Mouse (Mus musculus): ENCODE data around the gene Cngb1. TPM values are rescaled to one million over a fixed set of nuclear protein-coding genes. Genes with fewer than 3 reads are reported as not detected.

Gene Cngb1
- 0.36 TPM in 1 of 4 replicates, not detected in the others for total RNA-seq (2023)

GRCm38 (mm10) chr8:95306431-95306830 is at the start of gene Cngb1:
Cngb1 (minus strand) TSS chr8:95306585.

GRCm38 (mm10) chr8:95352151-95352870 is 45.9 kb upstream of the Cngb1 start, which contains the start of gene Mmp15:
Mmp15 (plus strand) TSS chr8:95352268.

GRCm38 (mm10) chr8:95331720-95332436 is 25.5 kb upstream of the Cngb1 start, which contains the start of the genes Zfp319 and Usb1:
Zfp319 (minus strand) TSS chr8:95331950.
Usb1 (plus strand) TSS chr8:95332284.

GRCm38 (mm10) chr8:95310342-95310970 is 4.1 kb upstream of the Cngb1 start, which contains the start of gene Tepp:
Tepp (plus strand) TSS chr8:95310566.

GRCm38 (mm10) chr8:95202649-95203275 is 103.6 kb downstream of the Cngb1 start, which contains the start of gene Kifc3:
Kifc3 (minus strand) TSS chr8:95202812.

Other genes with a start within 250 kb of the Cngb1 start
- gene Katnb1, start 225.4 kb downstream of the Cngb1 start, total RNA-seq (2023): 12.6 to 18.8 TPM (median 15.8 TPM) in 4 replicates
- 7.6 to 9.8 TPM (median 8.5 TPM) in 4 replicates for gene Kifc3, start 103.8 kb downstream of the Cngb1 start, total RNA-seq (2023)
- not detected in 4 replicates for gene Tepp, start 4.0 kb upstream of the Cngb1 start, total RNA-seq (2023)
- gene Zfp319, start 25.4 kb upstream of the Cngb1 start, total RNA-seq (2023): 23.1 to 25.3 TPM (median 24.5 TPM) in 4 replicates
- 51.5 to 57.0 TPM (median 55.2 TPM) in 4 replicates for gene Usb1, start 25.7 kb upstream of the Cngb1 start, total RNA-seq (2023)
- gene Mmp15, start 45.7 kb upstream of the Cngb1 start, total RNA-seq (2023): 0.12 TPM in 1 of 4 replicates, not detected in the others
- 133 to 149 TPM (median 143 TPM) in 4 replicates for gene Cfap20, start 128.3 kb upstream of the Cngb1 start, total RNA-seq (2023)
- gene Csnk2a2, start 183.5 kb upstream of the Cngb1 start, total RNA-seq (2023): 74.0 to 86.5 TPM (median 80.2 TPM) in 4 replicates
- not detected in 4 replicates for gene Ccdc113, start 227.5 kb upstream of the Cngb1 start, total RNA-seq (2023)

Measured in B cell, adult 62 days (primary cell).